Mouse (Mus musculus): Measurements from ENCODE around the gene Gm7951. TPM values are rescaled to one million over a fixed set of nuclear protein-coding genes. Genes with fewer than 3 reads are reported as not detected.
"Not testable (repeated sequence)": the region's sequence is repeated elsewhere in the genome, so short reads cannot be mapped to it uniquely, and the experiment has no call there.

The Gm7951 gene
- polyA plus RNA-seq (2016; fragmentation: Nextera tagmentation; extraction: Ambion mirVana) = not detected in 2 replicates

DNA sequence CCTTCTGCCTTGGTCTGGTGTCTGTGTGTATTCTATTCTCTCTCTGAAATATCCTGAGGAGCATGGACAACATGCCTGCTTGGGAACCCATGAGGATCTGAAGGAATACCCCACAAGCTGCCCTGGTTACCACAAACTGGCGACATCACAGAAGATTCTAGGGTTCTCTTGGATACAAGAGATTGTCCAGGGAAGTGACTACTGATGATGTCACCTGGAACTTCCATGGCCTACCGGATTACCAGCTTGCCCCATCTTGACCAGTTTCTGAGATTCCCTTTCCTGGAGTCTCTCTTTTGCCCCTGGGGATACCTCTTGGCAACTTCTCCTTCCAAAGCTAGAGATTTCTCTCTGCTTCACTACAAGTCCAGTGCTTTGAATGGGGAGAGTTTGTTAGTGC lies at the start of gene Gm7951:
TSS of gene Gm7951 (minus strand) at position 101 of the 400 bp plus-strand sequence.
- not testable (repeated sequence) for ATAC-seq (ENCODE audit: low FRiP score); H3K27me3 ChIP-seq; H3K27ac ChIP-seq; H3K4me3 ChIP-seq (replicated peaks); H3K9ac ChIP-seq; H3K4me1 ChIP-seq; H3K36me3 ChIP-seq (replicated peaks); H3K9me3 ChIP-seq; H3K4me2 ChIP-seq
- 75% methylated on average over 1 of the region's 2 CpGs for WGBS

DNA sequence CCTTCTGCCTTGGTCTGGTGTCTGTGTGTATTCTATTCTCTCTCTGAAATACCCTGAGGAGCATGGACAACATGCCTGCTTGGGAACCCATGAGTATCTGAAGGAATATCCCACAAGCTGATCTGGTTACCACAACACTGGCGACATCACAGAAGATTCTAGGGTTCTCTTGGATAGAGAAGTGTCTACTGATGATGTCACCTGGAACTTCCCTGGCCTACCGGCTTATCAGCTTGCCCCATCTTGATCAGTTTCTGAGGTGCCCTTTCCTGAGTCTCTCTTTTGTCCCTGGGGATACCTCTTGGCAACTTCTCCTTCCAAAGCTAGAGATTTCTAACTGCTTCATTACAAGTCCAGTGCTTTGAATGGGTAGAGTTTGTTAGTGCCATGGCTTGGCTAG lies 45.4 kb upstream of the Gm7951 start, which contains the start of gene Gm17027:
TSS of gene Gm17027 (minus strand) at position 101 of the 400 bp plus-strand sequence.
- H3K9ac ChIP-seq; H3K27me3 ChIP-seq; H3K36me3 ChIP-seq (replicated peaks); H3K4me3 ChIP-seq (replicated peaks); H3K4me1 ChIP-seq; H3K27ac ChIP-seq; H3K4me2 ChIP-seq; H3K9me3 ChIP-seq; ATAC-seq (ENCODE audit: low FRiP score): not testable (repeated sequence)
- WGBS = 85% methylated on average over 1 of the region's 2 CpGs

DNA sequence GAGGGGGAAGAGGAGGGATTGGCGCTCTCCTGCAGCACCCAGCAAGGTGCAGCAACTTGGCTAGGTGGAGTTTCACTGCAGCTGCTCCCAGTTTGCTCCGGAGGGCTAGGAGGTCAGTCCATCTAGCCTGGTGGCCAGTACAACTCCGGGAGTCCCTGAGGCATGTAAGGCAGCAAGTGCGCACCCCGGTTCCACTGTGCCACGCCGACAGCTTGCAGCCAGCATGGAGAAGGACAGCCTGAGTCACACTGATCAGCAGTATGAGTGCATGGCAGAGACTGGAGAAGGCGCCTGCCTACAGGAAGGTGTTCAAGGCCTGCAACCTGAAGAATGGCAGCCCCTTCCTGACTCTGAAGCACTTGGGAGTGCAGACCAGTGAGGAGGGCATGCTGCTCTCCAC lies 17.4 kb upstream of the Gm7951 start:
- H3K4me2 ChIP-seq; ATAC-seq (ENCODE audit: low FRiP score); H3K27ac ChIP-seq; H3K4me3 ChIP-seq (replicated peaks); H3K9me3 ChIP-seq; H3K9ac ChIP-seq; H3K27me3 ChIP-seq; H3K36me3 ChIP-seq (replicated peaks); H3K4me1 ChIP-seq: not testable (repeated sequence)
- 80% methylated on average over 7 of the region's 8 CpGs for WGBS

DNA sequence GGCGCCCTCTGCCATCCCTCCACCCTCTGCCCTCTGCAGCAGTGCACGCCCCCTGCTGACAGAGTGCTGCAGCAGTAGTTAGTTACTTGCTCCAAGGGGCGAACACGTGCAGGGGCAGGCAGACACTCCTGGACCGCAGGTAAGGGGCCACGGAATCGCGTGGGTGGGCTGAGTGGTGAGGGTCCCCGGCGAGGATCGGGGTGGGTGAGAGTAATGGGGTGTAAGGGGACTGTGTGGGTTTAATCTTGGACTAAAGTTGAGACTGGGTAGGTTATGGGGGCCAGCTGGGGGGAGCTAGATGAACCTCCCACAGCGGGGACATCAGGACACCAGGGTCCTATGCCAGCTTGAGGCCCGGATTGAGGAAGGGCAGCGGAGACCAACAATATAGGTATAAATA lies 16.6 kb upstream of the Gm7951 start:
- 40% methylated on average over 9 of the region's 14 CpGs for WGBS
- H3K9ac ChIP-seq; H3K9me3 ChIP-seq; H3K4me3 ChIP-seq (replicated peaks); H3K27me3 ChIP-seq; H3K27ac ChIP-seq; H3K4me2 ChIP-seq; H3K36me3 ChIP-seq (replicated peaks); ATAC-seq (ENCODE audit: low FRiP score); H3K4me1 ChIP-seq: not testable (repeated sequence)

Other genes starting within 250 kb of the Gm7951 start
- not detected in 2 replicates for gene Gm7980, start 210.1 kb downstream of the Gm7951 start, polyA plus RNA-seq (2016; fragmentation: Nextera tagmentation; extraction: Ambion mirVana)
- gene 1700049E17Rik1, start 192.4 kb downstream of the Gm7951 start, polyA plus RNA-seq (2016; fragmentation: Nextera tagmentation; extraction: Ambion mirVana) = not detected in 2 replicates
- not detected in 2 replicates for gene 1700024B05Rik, start 173.4 kb downstream of the Gm7951 start, polyA plus RNA-seq (2016; fragmentation: Nextera tagmentation; extraction: Ambion mirVana)
- not detected in 2 replicates for gene Gm6401, start 149.4 kb downstream of the Gm7951 start, polyA plus RNA-seq (2016; fragmentation: Nextera tagmentation; extraction: Ambion mirVana)
- not detected in 2 replicates for gene Gm3543, start 134.0 kb downstream of the Gm7951 start, polyA plus RNA-seq (2016; fragmentation: Nextera tagmentation; extraction: Ambion mirVana)
- gene Gm17027, start 45.3 kb upstream of the Gm7951 start, polyA plus RNA-seq (2016; fragmentation: Nextera tagmentation; extraction: Ambion mirVana) = not detected in 2 replicates
- not detected in 2 replicates for gene Gm3573, start 73.4 kb upstream of the Gm7951 start, polyA plus RNA-seq (2016; fragmentation: Nextera tagmentation; extraction: Ambion mirVana)
- not detected in 2 replicates for gene Gm17026, start 142.7 kb upstream of the Gm7951 start, polyA plus RNA-seq (2016; fragmentation: Nextera tagmentation; extraction: Ambion mirVana)
- not detected in 2 replicates for gene Gm9611, start 180.0 kb upstream of the Gm7951 start, polyA plus RNA-seq (2016; fragmentation: Nextera tagmentation; extraction: Ambion mirVana)
- not detected in 2 replicates for gene Gm7995, start 192.8 kb upstream of the Gm7951 start, polyA plus RNA-seq (2016; fragmentation: Nextera tagmentation; extraction: Ambion mirVana)

Data from forebrain, embryonic 12.5 days (tissue).